15 mouse cellular contexts compared by ENCODE assay signal in the genomic region with DNA sequence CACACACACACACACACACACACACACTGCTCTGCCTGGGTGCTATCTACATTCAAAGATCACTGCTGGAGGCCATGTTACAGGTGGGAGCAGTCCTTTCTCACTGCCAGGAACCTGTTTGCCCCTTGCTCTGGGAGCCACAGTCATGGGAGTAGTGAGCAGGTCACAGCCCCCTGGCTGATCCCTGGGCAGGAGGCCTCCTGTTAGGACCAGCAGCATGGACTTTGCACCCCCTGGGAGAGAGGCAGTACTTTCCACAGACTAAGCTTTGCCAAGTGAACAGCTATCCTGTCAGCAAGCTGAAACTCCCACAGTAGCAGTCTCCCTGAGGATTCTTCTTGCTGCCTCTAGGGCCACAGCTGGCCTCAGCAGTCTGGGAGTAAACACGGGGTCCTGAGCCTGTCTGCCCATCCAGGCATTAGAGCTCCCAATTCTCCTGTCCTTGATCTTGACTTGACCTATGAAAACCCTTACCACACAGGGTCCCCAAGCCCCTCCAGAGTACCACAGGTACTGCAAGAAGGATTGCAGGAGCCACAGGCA. TPM values are rescaled to one million over a fixed set of nuclear protein-coding genes. Genes with fewer than 3 reads are reported as not detected.
A peak's percentile ranks its signal among the peaks of the same experiment; 100 is the strongest.
DNase-seq lines count a peak whose midpoint lies in the region; ATAC-seq and TF ChIP-seq lines count a peak whose summit lies in the region.
"Had no signal": no experiment of that assay in that cellular context is flagged by ENCODE, and none has a peak within 500 bp of the region (broad histone marks: within the 10 kb centered on the region; RNA-seq: fewer than 3 reads in every experiment).

No protein-coding gene starts in this region.

- intact Hi-C loops in heart, adult 2 months (cut with DNase I) = loop anchor here (5.0 kb wide), 1 partner anchor 42 kb away; a partner anchor contains a TSS

- no peak for TF ChIP-seq POLR2A in heart, adult 2 months (IDR thresholded peaks at IDR 0.05; ENCODE audit: insufficient read depth, low read depth, low read length)
- no peak for TF ChIP-seq POLR2A in kidney, adult 2 months (IDR thresholded peaks at IDR 0.05; ENCODE audit: low read depth, low read length)

- H3K4me3 ChIP-seq in heart, adult 2 months = no peak overlapping the region
- no peak overlapping the region for H3K4me3 ChIP-seq in kidney, adult 2 months (ENCODE audit: insufficient read depth, low read depth, low read length)
- no peak overlapping the region for H3K4me3 ChIP-seq in stomach, embryonic 16.5 days (replicated peaks; ENCODE audit: low read length)
- H3K4me3 ChIP-seq: heart, embryonic 13.5 days; hindbrain, embryonic 12.5 days; limb, embryonic 10.5 days; midbrain, embryonic 12.5 days had no signal

- WGBS in heart, adult 2 months = 33% methylated on average over 1 of the region's 1 CpGs
- 21% methylated on average over 1 of the region's 1 CpGs for WGBS in kidney, adult 2 months
- WGBS in stomach, embryonic 16.5 days = 16% methylated on average over 1 of the region's 1 CpGs

- ATAC-seq in stomach, embryonic 16.5 days (ENCODE audit: insufficient read depth, low FRiP score) = peak; percentile 76
- no peak for ATAC-seq in CD4-positive, CD25-positive, alpha-beta regulatory T cell, adult 4 months

- peak overlapping the region; percentile 35; the same call in 1 of the 2 replicates for H3K9ac ChIP-seq in heart, adult 2 months (ENCODE audit: low read depth, low read length)
- no peak overlapping the region for H3K9ac ChIP-seq in stomach, embryonic 16.5 days (ENCODE audit: low read length)
- H3K9ac ChIP-seq: heart, embryonic 13.5 days; hindbrain, embryonic 12.5 days; midbrain, embryonic 12.5 days had no signal

- no peaks in the 10 kb centered on the region for H3K36me3 ChIP-seq in heart, adult 2 months (ENCODE audit: control insufficient read depth, insufficient read depth, low read length)
- H3K36me3 ChIP-seq in kidney, adult 2 months (ENCODE audit: control insufficient read depth, insufficient read depth, low read length) = no peaks in the 10 kb centered on the region
- H3K36me3 ChIP-seq in stomach, embryonic 16.5 days (ENCODE audit: control insufficient read depth, insufficient read depth, low read length) = no peaks in the 10 kb centered on the region
- H3K36me3 ChIP-seq: heart, embryonic 13.5 days; hindbrain, embryonic 12.5 days; midbrain, embryonic 12.5 days had no signal

- H3K9me3 ChIP-seq in stomach, embryonic 16.5 days (replicated peaks; ENCODE audit: control insufficient read depth, low read length) = no peaks in the 10 kb centered on the region
- H3K9me3 ChIP-seq: heart, embryonic 13.5 days; hindbrain, embryonic 12.5 days; limb, embryonic 10.5 days; midbrain, embryonic 12.5 days had no signal

- TF ChIP-seq CTCF in heart, adult 2 months (IDR thresholded peaks at IDR 0.05) = no peak
- TF ChIP-seq CTCF in kidney, adult 2 months (conservative IDR thresholded peaks at IDR 0.05; ENCODE audit: insufficient read depth, insufficient read length, low read depth, low read length) = 0 out of 2 replicates have a peak, but pooled peaks have one; percentile 17

- peaks cover 8% of the 10 kb centered on the region for H3K4me1 ChIP-seq in heart, adult 2 months (ENCODE audit: control insufficient read depth, insufficient read depth, low read length)
- peaks cover 11% of the 10 kb centered on the region; the same call in 1 of the 2 replicates for H3K4me1 ChIP-seq in kidney, adult 2 months (ENCODE audit: control insufficient read depth, insufficient read depth, low read length)
- 0 out of 2 replicates have a peak, but pooled peaks cover 6% of the 10 kb centered on the region for H3K4me1 ChIP-seq in stomach, embryonic 16.5 days (ENCODE audit: control insufficient read depth, insufficient read depth, low read length)
- H3K4me1 ChIP-seq: heart, embryonic 13.5 days; midbrain, embryonic 12.5 days had no signal

- peak in 1 of 2 experiments; percentile 23 for DNase-seq in heart, adult 2 months
- DNase-seq in heart, adult 8-10 months (ENCODE audit: low spot score) = no peak
- peak; percentile 95 for DNase-seq in kidney, adult 2 months
- DNase-seq in liver = peak; percentile 55
- DNase-seq in neural tube, embryonic 10.5 days (ENCODE audit: extremely low spot score, low spot score) = no peak
- DNase-seq in thymus, postnatal 14 days = no peak
- DNase-seq: cerebellum, adult 11-12 months; lung, postnatal 10 days; spleen, adult 18-20 months had no signal

- no peaks in the 10 kb centered on the region for H3K79me2 ChIP-seq in heart, adult 2 months (replicated peaks; ENCODE audit: control insufficient read depth, insufficient read depth, low read length)

- H3K27me3 ChIP-seq in heart, adult 2 months (ENCODE audit: control insufficient read depth, insufficient read depth, low read length) = no peaks in the 10 kb centered on the region
- no peaks in the 10 kb centered on the region for H3K27me3 ChIP-seq in kidney, adult 2 months (replicated peaks; ENCODE audit: control insufficient read depth, insufficient read depth, low read length)
- no peaks in the 10 kb centered on the region for H3K27me3 ChIP-seq in stomach, embryonic 16.5 days (ENCODE audit: control insufficient read depth, insufficient read depth, low read length)
- H3K27me3 ChIP-seq: heart, embryonic 13.5 days; hindbrain, embryonic 12.5 days; midbrain, embryonic 12.5 days had no signal

- no peak overlapping the region; the same call in 1 of the 2 replicates for H3K27ac ChIP-seq in heart, adult 2 months
- H3K27ac ChIP-seq in kidney, adult 2 months (ENCODE audit: insufficient read depth, low read depth, low read length) = peak overlapping the region; percentile 97
- H3K27ac ChIP-seq in stomach, embryonic 16.5 days (ENCODE audit: low read length) = no peak overlapping the region
- H3K27ac ChIP-seq: heart, embryonic 13.5 days; hindbrain, embryonic 12.5 days; limb, embryonic 10.5 days; midbrain, embryonic 12.5 days had no signal

- H3K4me2 ChIP-seq in stomach, embryonic 16.5 days (ENCODE audit: low read depth, low read length) = no peak overlapping the region
- H3K4me2 ChIP-seq: heart, embryonic 13.5 days; hindbrain, embryonic 12.5 days; midbrain, embryonic 12.5 days had no signal

- no peak for TF ChIP-seq EP300 in heart, adult 2 months (IDR thresholded peaks at IDR 0.05; ENCODE audit: insufficient read depth, low read depth, low read length)

RNA-seq across cellular contexts. Expression of a gene that starts 13.7 kb away (rescaled TPM):
- total RNA-seq in heart, adult 2 months (2021) = not detected
- polyA plus RNA-seq in heart, adult 2 months (2012; rRNA removed) = 0.47 TPM in 1 of 2 replicates, not detected in the other
- not detected for total RNA-seq in heart, adult 8-10 months (2022)
- polyA plus RNA-seq in kidney, adult 2 months (2012; rRNA removed) = 29.6 and 29.7 TPM in 2 replicates
- 31.3 and 33.7 TPM in 2 replicates for polyA plus RNA-seq in stomach, embryonic 16.5 days (2015; fragmentation: Nextera tagmentation; extraction: Ambion mirVana)
- not detected for polyA plus RNA-seq in CD4-positive, CD25-positive, alpha-beta regulatory T cell, adult 4 months (2017; shearing (Covaris generic))

RNA-seq across cellular contexts. Expression of a gene that starts 42.2 kb away (rescaled TPM):
- total RNA-seq in heart, adult 2 months (2021) = 100 to 1,000 TPM; 309 to 376 TPM
- 347 and 390 TPM in 2 replicates for polyA plus RNA-seq in heart, adult 2 months (2012; rRNA removed)
- total RNA-seq in heart, adult 8-10 months (2022) = 100 to 1,000 TPM; 341 to 454 (median 381) TPM
- 286 and 363 TPM in 2 replicates for polyA plus RNA-seq in kidney, adult 2 months (2012; rRNA removed)
- 103 and 124 TPM in 2 replicates for polyA plus RNA-seq in stomach, embryonic 16.5 days (2015; fragmentation: Nextera tagmentation; extraction: Ambion mirVana)
- 1 to 10 TPM; 3.1 to 4.4 TPM for polyA plus RNA-seq in CD4-positive, CD25-positive, alpha-beta regulatory T cell, adult 4 months (2017; shearing (Covaris generic))

RNA-seq across cellular contexts. Expression of a gene that starts 42.5 kb away (rescaled TPM):
- 1 to 10 TPM; 3.3 to 4.3 TPM for total RNA-seq in heart, adult 2 months (2021)
- 3.4 and 3.5 TPM in 2 replicates for polyA plus RNA-seq in heart, adult 2 months (2012; rRNA removed)
- 1 to 10 TPM; 3.0 to 5.1 (median 3.6) TPM for total RNA-seq in heart, adult 8-10 months (2022)
- 1.8 and 2.4 TPM in 2 replicates for polyA plus RNA-seq in kidney, adult 2 months (2012; rRNA removed)
- polyA plus RNA-seq in stomach, embryonic 16.5 days (2015; fragmentation: Nextera tagmentation; extraction: Ambion mirVana) = 5.0 and 5.4 TPM in 2 replicates
- polyA plus RNA-seq in CD4-positive, CD25-positive, alpha-beta regulatory T cell, adult 4 months (2017; shearing (Covaris generic)) = 1 to 10 TPM; 2.4 to 4.5 TPM

Comparison
In these comparisons a context has a peak if more than half of its experiments do, and no peak if none do; other contexts are left out.
1. DNase-seq: peak in kidney, adult 2 months (single experiment) and liver (single experiment); none in heart, adult 8-10 months (single experiment), neural tube, embryonic 10.5 days (single experiment) and thymus, postnatal 14 days (single experiment).
2. RNA of a gene that starts 13.7 kb away (polyA plus RNA-seq): 31.3 to 33.7 TPM in stomach, embryonic 16.5 days and 29.6 to 29.7 TPM in kidney, adult 2 months; 0.47 TPM in heart, adult 2 months and not detected in CD4-positive, CD25-positive, alpha-beta regulatory T cell, adult 4 months; every median in the first group is over 10 times any median in the second.
3. RNA of a gene that starts 42.2 kb away (polyA plus RNA-seq): 347 to 390 TPM in heart, adult 2 months, 286 to 363 TPM in kidney, adult 2 months and 103 to 124 TPM in stomach, embryonic 16.5 days; 3.1 to 4.4 TPM in CD4-positive, CD25-positive, alpha-beta regulatory T cell, adult 4 months; every median in the first group is over 10 times any median in the second.